Mouse (Mus musculus) T-cell, adult 2 months (primary cell): ENCODE measurements at regions not wholly inside any gene's neighbourhood (a gene's known extent, or its start where the extent isn't known, plus 50 kb on each side); places are given as distances from the start of the nearest gene placed in this dataset.

Experiments used
- DNase-seq: peaks from one replicate; pipeline ENCODE4 v3.0.0; 2022; ENCODE audit warnings: low spot score

DNA sequence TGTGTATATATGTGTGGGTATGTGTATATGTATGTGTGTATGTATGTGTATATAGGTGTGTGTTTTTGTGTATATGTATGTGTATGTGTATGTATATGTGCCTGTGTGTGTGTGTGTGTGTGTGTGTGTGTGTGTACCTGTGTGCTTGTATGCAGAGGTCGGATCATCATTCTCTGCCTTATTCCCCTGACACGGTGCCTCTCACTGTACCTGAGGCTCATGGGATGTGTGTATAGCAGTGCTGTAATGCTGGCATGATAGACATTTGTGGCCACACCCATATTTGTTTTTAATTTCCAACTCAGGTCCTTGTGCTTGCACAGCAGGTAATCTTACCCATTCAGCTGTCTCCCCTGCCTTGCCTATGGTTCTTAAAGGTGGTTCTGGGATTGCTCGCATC lies 402.1 kb upstream of the Tmpo start:
- no peak for DNase-seq

GRCm38 (mm10) chr10:91580959-91581358 lies 399.8 kb upstream of the Tmpo start:
- no peak for DNase-seq

GRCm38 (mm10) chr10:91575323-91576064 lies 394.4 kb upstream of the Tmpo start:
- no peak for DNase-seq

DNA sequence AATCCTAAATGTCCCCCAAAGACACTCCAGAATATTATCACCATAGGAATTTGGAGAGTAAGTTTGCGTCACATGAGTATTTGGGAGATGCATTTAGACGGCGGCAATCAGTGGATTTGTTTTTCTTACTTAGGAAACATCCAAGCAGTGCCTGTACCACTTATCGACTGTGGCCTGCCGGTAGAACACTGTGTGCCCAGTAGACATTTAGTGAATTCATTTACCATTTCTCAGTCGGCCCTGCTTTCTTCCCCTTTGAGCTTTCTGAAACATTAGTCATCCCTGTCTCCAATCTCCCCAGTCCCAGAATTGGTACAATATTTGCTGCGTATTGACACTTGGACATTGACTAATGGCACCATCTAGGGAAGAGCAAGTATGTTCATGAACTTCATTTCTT lies 391.7 kb upstream of the Tmpo start:
- no peak for DNase-seq

DNA sequence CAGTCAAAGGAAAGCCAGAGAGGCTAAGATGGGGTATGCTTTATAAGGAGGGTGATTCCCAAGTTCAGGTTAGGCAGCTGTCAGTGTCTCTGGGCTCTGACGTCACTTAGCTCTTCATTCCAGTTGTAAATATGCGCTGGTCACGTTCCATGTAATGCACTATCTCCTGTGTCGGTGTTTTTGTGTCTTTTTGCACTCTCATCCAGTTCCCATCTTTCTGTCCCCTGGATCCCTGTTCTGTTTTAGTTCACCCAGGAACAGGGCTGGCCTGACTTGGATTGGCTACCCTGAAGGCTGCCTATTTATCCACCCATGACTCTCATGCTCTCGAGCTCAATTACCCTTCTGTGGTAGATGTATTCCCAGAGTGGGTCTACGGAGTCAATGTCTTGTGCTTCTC lies 387.9 kb upstream of the Tmpo start:
- DNase-seq: no peak

DNA sequence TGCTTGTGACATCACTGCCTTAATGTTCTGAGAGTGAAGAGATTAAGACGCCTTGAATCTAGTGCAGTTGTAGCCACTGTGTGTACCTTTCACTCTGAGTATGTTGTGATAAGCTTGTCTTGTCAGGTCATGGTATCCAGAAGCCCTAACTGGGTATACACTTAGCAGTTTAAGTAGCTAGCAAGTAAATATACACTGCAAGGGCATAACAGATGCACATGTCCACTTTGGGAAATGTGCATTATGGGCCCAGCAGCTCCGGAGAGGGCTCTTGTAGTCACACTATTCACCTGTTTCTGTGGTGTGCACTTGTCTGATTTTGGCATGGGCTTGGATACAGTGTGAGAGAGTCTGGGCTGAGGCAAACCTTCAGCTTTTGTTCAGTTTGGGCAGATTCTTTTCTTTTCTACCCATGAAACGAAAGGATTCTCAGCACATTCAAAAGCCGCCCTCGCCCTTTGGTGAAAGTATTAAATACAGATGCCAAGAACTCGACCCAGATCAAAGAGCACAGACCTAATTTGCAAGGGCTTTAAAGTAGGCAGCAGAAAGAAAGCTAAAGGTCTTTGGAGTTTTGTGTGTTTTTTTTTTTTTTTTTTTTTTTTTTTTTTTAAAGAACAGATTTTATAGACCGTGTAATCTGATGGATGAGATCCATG lies 385.1 kb upstream of the Tmpo start:
- DNase-seq: no peak

DNA sequence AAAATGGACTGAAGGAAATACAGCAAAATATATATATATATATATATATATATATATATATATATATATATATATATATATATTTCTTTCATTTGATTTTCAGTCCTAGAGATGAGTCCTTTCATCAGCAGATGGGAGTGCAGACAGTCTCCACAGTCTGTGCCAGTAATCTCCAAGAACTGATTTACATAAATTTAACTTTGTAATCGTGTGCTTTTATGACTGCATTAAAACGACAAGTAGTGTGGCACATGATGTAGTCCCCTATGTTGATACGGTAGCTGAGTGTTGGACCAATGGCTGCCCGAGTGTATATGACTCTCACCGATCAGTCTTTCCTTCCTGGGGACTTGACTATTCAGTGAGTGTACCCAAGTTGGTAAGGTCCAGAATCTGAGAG lies 378.2 kb upstream of the Tmpo start:
- DNase-seq: no peak

- DNase-seq: no peak
Measured at GRCm38 (mm10) chr10:91548071-91548470, 367.0 kb upstream of the Tmpo start.

- DNase-seq: no peak
Measured at GRCm38 (mm10) chr10:91546140-91546539, 365.0 kb upstream of the Tmpo start.

DNA sequence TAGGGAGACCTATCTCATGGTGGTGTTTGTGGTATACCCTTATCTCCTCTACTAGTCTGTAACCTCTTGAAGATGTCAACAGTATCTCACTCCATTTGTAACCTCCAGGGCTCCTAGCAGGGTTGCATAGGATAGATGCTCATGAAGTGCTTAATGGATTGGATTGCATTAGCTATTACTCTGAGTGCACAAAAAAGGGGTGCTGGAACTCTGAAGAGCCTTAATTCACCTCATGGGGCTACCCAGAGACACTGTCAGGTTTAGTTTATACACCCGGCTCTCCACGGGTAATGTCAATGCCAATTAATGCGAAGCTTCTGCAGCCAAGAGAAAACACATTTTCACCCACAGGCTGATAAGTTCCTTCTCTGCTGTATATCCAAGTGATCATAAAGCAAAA lies 364.3 kb upstream of the Tmpo start:
- DNase-seq: no peak

- no peak for DNase-seq
Measured at GRCm38 (mm10) chr10:91543167-91543918, 362.2 kb upstream of the Tmpo start.

DNA sequence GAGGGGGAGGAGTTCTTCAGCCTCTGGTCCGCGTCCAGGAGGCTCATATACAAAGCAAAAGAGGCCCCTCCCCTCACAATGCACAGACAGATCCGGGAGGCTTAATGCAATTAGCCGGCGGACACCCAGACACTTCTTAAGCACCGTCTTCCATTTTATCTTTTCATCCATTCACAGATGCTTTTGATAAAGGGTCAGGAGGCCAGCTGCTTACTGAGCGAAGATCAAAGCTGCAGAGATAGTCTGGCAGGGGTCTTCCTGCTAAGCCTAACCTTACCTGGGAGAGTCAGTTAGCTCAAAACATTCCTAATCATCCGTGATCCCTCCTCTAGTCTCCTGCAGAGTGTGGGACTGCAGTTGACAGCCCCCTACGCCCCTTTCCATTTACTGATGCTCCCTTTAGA lies 361.1 kb upstream of the Tmpo start:
- DNase-seq: no peak

- no peak for DNase-seq
Measured at GRCm38 (mm10) chr10:91537241-91537640, 356.1 kb upstream of the Tmpo start.

- DNase-seq: no peak
Measured at GRCm38 (mm10) chr10:91535392-91535791, 354.3 kb upstream of the Tmpo start.

- DNase-seq: no peak
Measured at GRCm38 (mm10) chr10:91528305-91528704, 347.2 kb upstream of the Tmpo start.

- DNase-seq: no peak
Measured at GRCm38 (mm10) chr10:91521168-91521567, 340.1 kb upstream of the Tmpo start.

DNA sequence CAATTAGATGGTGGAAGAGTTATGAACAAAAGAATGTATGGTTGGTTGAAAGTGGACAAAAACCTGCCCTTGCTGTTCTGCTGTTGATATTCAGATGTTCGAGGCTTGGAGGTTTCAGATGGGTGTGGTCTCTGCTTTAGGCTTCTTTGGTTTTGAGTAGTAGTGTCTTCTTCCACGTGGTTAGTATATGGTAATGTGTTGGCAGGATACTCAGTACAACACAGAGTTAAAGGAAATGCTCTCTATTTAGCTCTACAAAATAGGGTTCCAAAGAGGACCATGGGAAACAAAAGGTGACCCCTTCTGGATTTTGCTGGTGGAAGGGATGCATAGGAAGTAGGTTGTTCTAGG lies 333.9 kb upstream of the Tmpo start:
- no peak for DNase-seq

- DNase-seq: no peak
Measured at GRCm38 (mm10) chr10:91514163-91515020, 333.3 kb upstream of the Tmpo start.

- no peak for DNase-seq
Measured at GRCm38 (mm10) chr10:91507038-91507437, 325.9 kb upstream of the Tmpo start.

GRCm38 (mm10) chr10:91504891-91505290 lies 323.8 kb upstream of the Tmpo start:
- DNase-seq: no peak

GRCm38 (mm10) chr10:91498543-91498942 lies 317.4 kb upstream of the Tmpo start:
- DNase-seq: no peak

- no peak for DNase-seq
Measured at GRCm38 (mm10) chr10:91464691-91465090, 283.6 kb upstream of the Tmpo start.
